Mouse (Mus musculus): ENCODE measurements around the gene Hmgb3. TPM values are rescaled to one million over a fixed set of nuclear protein-coding genes. Genes with fewer than 3 reads are reported as not detected.

Hmgb3 gene
- polyA plus RNA-seq, 1 experiment from 2014 or later, result 341 TPM

- 65% methylated on average over 3 of the region's 3 CpGs for WGBS
These were observed 23.1 kb upstream of the Hmgb3 start for GRCm38 (mm10) chrX:71532635-71533034.

GRCm38 (mm10) chrX:71534102-71534501, 21.6 kb upstream of the Hmgb3 start:
- Histone ChIP-seq H3K4me1 (ENCODE audit: control insufficient read depth, insufficient read depth, low read length) (no peaks in the 10 kb centered on the region), H3K27me3 (replicated peaks; ENCODE audit: control insufficient read depth, insufficient read depth, low read length) (no peaks in the 10 kb centered on the region), H3K9ac (ENCODE audit: low read length) (no peak overlapping the region), H3K27ac (ENCODE audit: low read depth, low read length) (no peak overlapping the region), H3K36me3 (ENCODE audit: control insufficient read depth, insufficient read depth, low read length) (no peaks in the 10 kb centered on the region), H3K4me3 (ENCODE audit: low read depth, low read length) (no peak overlapping the region), H3K4me2 (ENCODE audit: low read length) (no peak overlapping the region), H3K9me3 (replicated peaks; ENCODE audit: control insufficient read depth, low read length) (no peaks in the 10 kb centered on the region)
- ATAC-seq (no peak), DNase-seq (ENCODE audit: low spot score) (no peak)
- 82% methylated on average over 5 of the region's 5 CpGs for whole genome bisulfite sequencing

More at GRCm38 (mm10) chrX:71532635-71533034, 23.1 kb upstream of the Hmgb3 start:
- no peak overlapping the region for H3K27ac ChIP-seq (ENCODE audit: low read depth, low read length)
- H3K4me2 ChIP-seq (ENCODE audit: low read length), result no peak overlapping the region
- H3K27me3 ChIP-seq (replicated peaks; ENCODE audit: control insufficient read depth, insufficient read depth, low read length), result no peaks in the 10 kb centered on the region
- ATAC-seq, result no peak
- H3K9ac ChIP-seq (ENCODE audit: low read length), result no peak overlapping the region
- H3K4me1 ChIP-seq (ENCODE audit: control insufficient read depth, insufficient read depth, low read length), result no peaks in the 10 kb centered on the region
- H3K9me3 ChIP-seq (replicated peaks; ENCODE audit: control insufficient read depth, low read length), result no peaks in the 10 kb centered on the region
- no peaks in the 10 kb centered on the region for H3K36me3 ChIP-seq (ENCODE audit: control insufficient read depth, insufficient read depth, low read length)
- no peak for DNase-seq (ENCODE audit: low spot score)
- no peak overlapping the region for H3K4me3 ChIP-seq (ENCODE audit: low read depth, low read length)

- Histone ChIP-seq H3K4me3 (ENCODE audit: low read depth, low read length) (no peak overlapping the region), H3K4me2 (ENCODE audit: low read length) (no peak overlapping the region), H3K9me3 (replicated peaks; ENCODE audit: control insufficient read depth, low read length) (no peaks in the 10 kb centered on the region), H3K9ac (ENCODE audit: low read length) (no peak overlapping the region), H3K27ac (ENCODE audit: low read depth, low read length) (no peak overlapping the region), H3K36me3 (ENCODE audit: control insufficient read depth, insufficient read depth, low read length) (no peaks in the 10 kb centered on the region), H3K4me1 (ENCODE audit: control insufficient read depth, insufficient read depth, low read length) (no peaks in the 10 kb centered on the region), H3K27me3 (replicated peaks; ENCODE audit: control insufficient read depth, insufficient read depth, low read length) (no peaks in the 10 kb centered on the region)
- DNase-seq (ENCODE audit: low spot score) (no peak), ATAC-seq (no peak)
- WGBS, result 83% methylated on average over 2 of the region's 2 CpGs
These were observed 17.9 kb upstream of the Hmgb3 start for GRCm38 (mm10) chrX:71537791-71538190.

GRCm38 (mm10) chrX:71540821-71541510, 14.8 kb upstream of the Hmgb3 start:
- no peaks in the 10 kb centered on the region for H3K9me3 ChIP-seq (replicated peaks; ENCODE audit: control insufficient read depth, low read length)
- H3K4me1 ChIP-seq (ENCODE audit: control insufficient read depth, insufficient read depth, low read length), result no peaks in the 10 kb centered on the region
- H3K4me2 ChIP-seq (ENCODE audit: low read length), result no peak overlapping the region
- no peak overlapping the region for H3K27ac ChIP-seq (ENCODE audit: low read depth, low read length)
- DNase-seq (ENCODE audit: low spot score) (no peak), ATAC-seq (no peak)
- WGBS, result 70% methylated on average over 7 of the region's 7 CpGs
- H3K4me3 ChIP-seq (ENCODE audit: low read depth, low read length), result no peak overlapping the region
- no peaks in the 10 kb centered on the region for H3K36me3 ChIP-seq (ENCODE audit: control insufficient read depth, insufficient read depth, low read length)
- no peaks in the 10 kb centered on the region for H3K27me3 ChIP-seq (replicated peaks; ENCODE audit: control insufficient read depth, insufficient read depth, low read length)
- no peak overlapping the region for H3K9ac ChIP-seq (ENCODE audit: low read length)

- WGBS, result 37% methylated on average over 5 of the region's 5 CpGs
- H3K27me3 ChIP-seq (replicated peaks; ENCODE audit: control insufficient read depth, insufficient read depth, low read length), result no peaks in the 10 kb centered on the region
- ATAC-seq (no peak), DNase-seq (ENCODE audit: low spot score) (peak; percentile 33)
- no peak overlapping the region for H3K4me3 ChIP-seq (ENCODE audit: low read depth, low read length)
- H3K27ac ChIP-seq (ENCODE audit: low read depth, low read length), result no peak overlapping the region
- no peak overlapping the region for H3K9ac ChIP-seq (ENCODE audit: low read length)
- H3K4me2 ChIP-seq (ENCODE audit: low read length), result no peak overlapping the region
- no peaks in the 10 kb centered on the region for H3K36me3 ChIP-seq (ENCODE audit: control insufficient read depth, insufficient read depth, low read length)
- no peaks in the 10 kb centered on the region for H3K9me3 ChIP-seq (replicated peaks; ENCODE audit: control insufficient read depth, low read length)
- H3K4me1 ChIP-seq (ENCODE audit: control insufficient read depth, insufficient read depth, low read length), result no peaks in the 10 kb centered on the region
These were observed 11.0 kb upstream of the Hmgb3 start for GRCm38 (mm10) chrX:71544731-71545130.

GRCm38 (mm10) chrX:71545163-71545562, 10.6 kb upstream of the Hmgb3 start:
- no peaks in the 10 kb centered on the region for H3K9me3 ChIP-seq (replicated peaks; ENCODE audit: control insufficient read depth, low read length)
- 78% methylated on average over 2 of the region's 2 CpGs for WGBS
- H3K27me3 ChIP-seq (replicated peaks; ENCODE audit: control insufficient read depth, insufficient read depth, low read length), result no peaks in the 10 kb centered on the region
- no peak overlapping the region for H3K4me2 ChIP-seq (ENCODE audit: low read length)
- no peak overlapping the region for H3K9ac ChIP-seq (ENCODE audit: low read length)
- no peak overlapping the region for H3K4me3 ChIP-seq (ENCODE audit: low read depth, low read length)
- DNase-seq (ENCODE audit: low spot score) (no peak), ATAC-seq (no peak)
- no peaks in the 10 kb centered on the region for H3K4me1 ChIP-seq (ENCODE audit: control insufficient read depth, insufficient read depth, low read length)
- no peak overlapping the region for H3K27ac ChIP-seq (ENCODE audit: low read depth, low read length)
- no peaks in the 10 kb centered on the region for H3K36me3 ChIP-seq (ENCODE audit: control insufficient read depth, insufficient read depth, low read length)

- Histone ChIP-seq H3K4me2 (ENCODE audit: low read length) (peak overlapping the region; percentile 38; the same call in 1 of the 2 replicates), H3K36me3 (ENCODE audit: control insufficient read depth, insufficient read depth, low read length) (peaks cover 13% of the 10 kb centered on the region; the same call in 1 of the 2 replicates), H3K9me3 (replicated peaks; ENCODE audit: control insufficient read depth, low read length) (no peaks in the 10 kb centered on the region), H3K27me3 (replicated peaks; ENCODE audit: control insufficient read depth, insufficient read depth, low read length) (no peaks in the 10 kb centered on the region), H3K9ac (ENCODE audit: low read length) (peak overlapping the region; percentile 95), H3K4me1 (ENCODE audit: control insufficient read depth, insufficient read depth, low read length) (no peaks in the 10 kb centered on the region; the same call in 1 of the 2 replicates), H3K27ac (ENCODE audit: low read depth, low read length) (peak overlapping the region; percentile 96), H3K4me3 (ENCODE audit: low read depth, low read length) (peak overlapping the region; percentile 69)
- ATAC-seq, result peak; percentile 62
- 40% methylated on average over 65 of the region's 112 CpGs for WGBS
- DNase-seq (ENCODE audit: low spot score), result peak; percentile 37
These were observed 610 bp downstream of the Hmgb3 start for GRCm38 (mm10) chrX:71556115-71556941.

- Histone ChIP-seq H3K27me3 (replicated peaks; ENCODE audit: control insufficient read depth, insufficient read depth, low read length) (no peaks in the 10 kb centered on the region), H3K4me2 (ENCODE audit: low read length) (peak overlapping the region; percentile 53), H3K4me3 (ENCODE audit: low read depth, low read length) (peak overlapping the region; percentile 69), H3K9me3 (replicated peaks; ENCODE audit: control insufficient read depth, low read length) (no peaks in the 10 kb centered on the region), H3K36me3 (ENCODE audit: control insufficient read depth, insufficient read depth, low read length) (peaks cover 18% of the 10 kb centered on the region; the same call in 1 of the 2 replicates), H3K27ac (ENCODE audit: low read depth, low read length) (peak overlapping the region; percentile 96), H3K9ac (ENCODE audit: low read length) (peak overlapping the region; percentile 95), H3K4me1 (ENCODE audit: control insufficient read depth, insufficient read depth, low read length) (no peaks in the 10 kb centered on the region; the same call in 1 of the 2 replicates)
- no peak for ATAC-seq
- 36% methylated on average over 32 of the region's 37 CpGs for WGBS
- DNase-seq (ENCODE audit: low spot score), result peak; percentile 4
These were observed 1.3 kb downstream of the Hmgb3 start for GRCm38 (mm10) chrX:71556965-71557491.
